Mouse (Mus musculus) limb, embryonic 10.5 days (tissue): Measurements from ENCODE around the gene Dnajb2. TPM values are rescaled to one million over a fixed set of nuclear protein-coding genes. Genes with fewer than 3 reads are reported as not detected.

Experiments used
- DNase-seq: peaks from one replicate; pipeline ENCODE4 v3.0.0-alpha.2; 2017; ENCODE audit warnings: low spot score
- H3K27ac ChIP-seq: fragments of 300-500 bp; sonication (generic); 2 replicates; pipeline ENCODE4 v1.5.1; 2016; ENCODE audit warnings: mild to moderate bottlenecking
- H3K27me3 ChIP-seq: fragments of 300-500 bp; sonication (generic); 2 replicates; pipeline ENCODE4 v1.6.1; 2016; ENCODE audit warnings: low read depth, mild to moderate bottlenecking; ENCODE audit not compliant: poor library complexity, severe bottlenecking
- H3K36me3 ChIP-seq: fragments of 300-500 bp; sonication (generic); 2 replicates; pipeline ENCODE4 v1.6.1; 2016; ENCODE audit warnings: mild to moderate bottlenecking, moderate library complexity
- H3K4me1 ChIP-seq: fragments of 300-500 bp; sonication (generic); 2 replicates; pipeline ENCODE4 v1.6.1; 2016
- H3K4me3 ChIP-seq: fragments of 300-500 bp; sonication (generic); 2 replicates; pipeline ENCODE4 v1.5.1; 2016; ENCODE audit warnings: mild to moderate bottlenecking, moderate library complexity
- H3K9me3 ChIP-seq: fragments of 300-500 bp; sonication (generic); replicated peaks from 2 replicates; pipeline ENCODE4 v1.6.1; 2016; ENCODE audit warnings: mild to moderate bottlenecking
- WGBS: fragments of 180-500 bp; shearing (Covaris S2); methylation state at CpG from one replicate; pipeline ENCODE4 v1.1.7; 2016; 5-methylcytosine and 5-hydroxymethylcytosine counted together
- polyA plus RNA-seq: library from polyadenylated mRNA; unstranded; fragments of >200 nt; fragmentation: Nextera tagmentation; extraction: Ambion mirVana; gene quantifications from 2 replicates; pipeline ENCODE4 v1.2.1, GENCODE M21; 2016

Gene Dnajb2
- 23.8 and 29.9 TPM in 2 replicates for polyA plus RNA-seq

DNA sequence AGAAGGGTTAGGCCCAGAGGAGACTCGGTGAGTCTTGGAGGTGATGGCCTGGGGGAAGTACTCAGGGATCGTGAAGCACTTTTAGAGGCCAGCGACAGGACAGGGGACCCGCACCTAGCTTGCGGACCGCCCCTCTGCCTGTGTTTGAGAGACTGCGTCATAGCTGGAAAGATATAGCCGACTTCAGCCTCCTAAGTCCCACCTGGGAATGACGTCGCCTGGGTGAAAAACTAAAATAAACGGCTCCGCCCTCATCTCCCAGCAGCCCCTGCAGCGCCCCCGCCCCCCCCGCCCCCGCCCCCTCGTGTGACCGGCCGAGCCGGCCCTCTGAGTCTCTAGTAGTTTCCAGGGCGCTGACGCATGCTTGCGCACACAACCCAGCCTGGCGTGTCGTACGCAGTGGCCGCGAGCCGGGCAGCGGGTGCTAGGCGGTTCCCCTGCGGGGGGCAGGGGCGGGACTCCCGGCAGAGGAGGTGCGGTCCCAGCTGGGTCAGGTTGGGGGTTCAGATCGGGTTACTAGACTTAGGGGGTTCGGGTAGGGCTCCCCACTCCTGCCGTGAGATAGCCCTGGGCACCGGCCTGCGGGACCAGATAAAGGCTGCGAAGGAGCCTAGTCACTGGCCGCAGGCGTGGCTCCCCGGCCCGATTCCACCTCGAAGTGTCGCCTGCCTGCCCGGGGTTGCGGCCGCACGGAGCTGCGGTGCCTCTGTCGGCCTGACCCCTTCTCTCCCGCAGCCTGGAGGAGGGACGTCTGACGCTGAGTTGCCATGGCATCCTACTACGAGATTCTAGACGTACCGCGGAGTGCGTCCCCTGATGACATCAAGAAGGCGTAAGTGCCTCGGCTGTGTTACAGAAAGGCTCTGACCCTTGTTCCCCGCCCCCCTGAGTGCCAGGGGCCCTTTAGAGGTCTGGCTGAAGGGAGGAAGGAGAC lies at the start of gene Dnajb2:
Dnajb2 (plus strand) TSS at position 290 of the 934 bp plus-strand sequence.
- peak; percentile 85 for DNase-seq
- no peaks in the 10 kb centered on the region for H3K9me3 ChIP-seq
- whole genome bisulfite sequencing = under 1% methylated on average over 64 of the region's 64 CpGs
- peaks cover 8% of the 10 kb centered on the region for H3K36me3 ChIP-seq
- H3K27me3 ChIP-seq = no peaks in the 10 kb centered on the region
- peak within 1 kb of the TSS; percentile 90 for H3K27ac ChIP-seq
- peak within 1 kb of the TSS; percentile 86 for H3K4me3 ChIP-seq
- peaks cover 26% of the 10 kb centered on the region for H3K4me1 ChIP-seq

DNA sequence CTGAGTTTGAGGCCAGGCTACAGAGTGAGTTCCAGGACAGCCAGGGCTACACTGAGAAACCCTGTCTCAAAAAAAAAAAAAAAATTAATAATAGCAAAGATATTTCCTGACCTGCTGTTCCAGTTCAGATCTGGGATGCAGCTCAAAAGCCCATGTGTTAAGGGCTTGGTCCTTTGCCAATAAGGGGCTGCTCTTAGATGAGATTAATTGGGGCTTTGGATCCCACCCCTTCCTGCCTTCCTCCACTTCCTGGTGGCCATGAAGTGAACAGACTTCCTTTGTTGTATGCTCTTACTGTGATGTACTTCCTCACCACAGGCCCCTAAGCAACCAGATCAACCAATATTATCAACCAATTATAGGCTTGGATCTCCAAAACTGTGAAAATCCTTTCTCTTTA lies 49.1 kb upstream of the Dnajb2 start:
- H3K27me3 ChIP-seq = no peaks in the 10 kb centered on the region
- peaks cover 9% of the 10 kb centered on the region for H3K4me1 ChIP-seq
- no peak overlapping the region for H3K27ac ChIP-seq
- H3K36me3 ChIP-seq = peaks cover 55% of the 10 kb centered on the region
- no peaks in the 10 kb centered on the region for H3K9me3 ChIP-seq
- no peak overlapping the region for H3K4me3 ChIP-seq
- DNase-seq = no peak

DNA sequence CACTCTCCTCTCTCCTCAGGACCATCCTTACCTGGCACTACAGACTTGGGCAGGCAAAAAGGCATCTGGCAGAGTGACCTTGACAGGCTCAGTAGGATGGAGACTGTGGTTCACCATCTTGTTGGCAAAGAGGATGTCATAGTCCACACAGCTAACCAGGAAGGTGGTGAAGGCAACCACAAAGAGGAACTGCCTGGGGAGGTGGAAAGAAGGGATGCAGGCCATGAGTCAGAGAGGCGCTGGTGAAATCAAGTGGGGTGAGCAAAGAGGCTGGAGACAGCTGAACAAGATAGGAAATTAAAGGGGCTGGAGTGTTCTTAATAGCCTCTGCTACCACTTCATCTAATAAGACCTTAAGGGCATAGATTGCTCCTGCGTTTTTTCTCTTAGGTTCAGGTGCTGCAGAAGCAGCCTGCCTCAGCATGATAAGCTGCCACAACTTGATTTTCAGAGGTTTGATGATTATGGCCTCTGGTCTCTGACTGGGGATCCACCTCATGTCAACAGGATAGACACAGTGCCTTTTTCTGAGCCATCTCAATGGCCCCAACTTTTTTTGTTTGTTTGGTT lies 48.2 kb upstream of the Dnajb2 start:
- 94% methylated on average over 2 of the region's 2 CpGs for WGBS
- no peak overlapping the region for H3K4me3 ChIP-seq
- no peak overlapping the region for H3K27ac ChIP-seq
- H3K27me3 ChIP-seq = no peaks in the 10 kb centered on the region
- DNase-seq = no peak
- peaks cover 47% of the 10 kb centered on the region for H3K36me3 ChIP-seq
- no peaks in the 10 kb centered on the region for H3K9me3 ChIP-seq
- H3K4me1 ChIP-seq = peaks cover 13% of the 10 kb centered on the region

DNA sequence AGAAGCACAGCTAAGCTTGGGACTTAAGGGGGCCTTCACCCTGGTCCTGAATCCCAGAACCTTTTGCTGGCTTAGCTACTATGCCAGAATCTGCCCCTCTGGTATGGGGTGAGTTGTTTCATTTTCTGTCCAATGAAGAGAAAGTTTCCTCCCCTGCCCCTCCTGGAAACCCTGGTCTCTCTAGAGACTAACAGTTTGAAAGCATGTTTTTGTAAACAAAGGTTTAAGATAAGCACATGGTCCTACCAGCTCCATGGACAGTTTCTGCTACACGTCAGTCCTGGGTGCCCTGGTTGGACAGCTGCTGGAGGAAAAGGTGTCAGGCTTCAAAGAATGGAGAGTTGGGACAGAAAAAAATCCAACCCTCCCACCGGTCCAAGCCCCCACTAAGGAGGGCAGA lies 45.6 kb upstream of the Dnajb2 start:
- H3K4me3 ChIP-seq = peak overlapping the region; percentile 79; the same call in 1 of the 2 replicates
- DNase-seq = no peak
- WGBS = 49% methylated on average over 2 of the region's 2 CpGs
- H3K9me3 ChIP-seq = no peaks in the 10 kb centered on the region
- peaks cover 35% of the 10 kb centered on the region for H3K36me3 ChIP-seq
- H3K27ac ChIP-seq = no peak overlapping the region
- no peaks in the 10 kb centered on the region for H3K27me3 ChIP-seq
- peaks cover 19% of the 10 kb centered on the region for H3K4me1 ChIP-seq

DNA sequence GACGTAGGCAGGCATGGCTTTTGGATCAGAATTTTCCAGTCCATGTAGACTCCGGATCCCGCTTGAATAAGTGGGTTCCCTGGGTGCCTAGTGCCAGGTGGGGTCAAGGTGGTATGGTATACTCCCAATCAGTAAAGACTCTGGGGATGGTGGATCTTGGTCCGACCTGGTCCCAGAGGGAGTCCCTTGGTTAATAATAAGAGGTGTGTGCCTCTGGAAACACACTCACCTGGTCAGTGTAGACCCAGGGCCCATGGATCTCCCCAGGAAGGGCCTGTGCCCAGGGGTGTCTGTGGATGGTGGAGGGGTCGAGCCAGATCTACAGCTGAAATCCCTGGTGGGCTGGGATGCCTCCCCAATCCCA lies 45.0 kb upstream of the Dnajb2 start:
- Histone ChIP-seq H3K27me3 (no peaks in the 10 kb centered on the region), H3K4me3 (peak overlapping the region; percentile 79), H3K36me3 (peaks cover 35% of the 10 kb centered on the region), H3K9me3 (no peaks in the 10 kb centered on the region), H3K4me1 (peaks cover 19% of the 10 kb centered on the region), H3K27ac (peak overlapping the region; percentile 85)
- whole genome bisulfite sequencing = 43% methylated on average over 5 of the region's 5 CpGs
- no peak for DNase-seq

DNA sequence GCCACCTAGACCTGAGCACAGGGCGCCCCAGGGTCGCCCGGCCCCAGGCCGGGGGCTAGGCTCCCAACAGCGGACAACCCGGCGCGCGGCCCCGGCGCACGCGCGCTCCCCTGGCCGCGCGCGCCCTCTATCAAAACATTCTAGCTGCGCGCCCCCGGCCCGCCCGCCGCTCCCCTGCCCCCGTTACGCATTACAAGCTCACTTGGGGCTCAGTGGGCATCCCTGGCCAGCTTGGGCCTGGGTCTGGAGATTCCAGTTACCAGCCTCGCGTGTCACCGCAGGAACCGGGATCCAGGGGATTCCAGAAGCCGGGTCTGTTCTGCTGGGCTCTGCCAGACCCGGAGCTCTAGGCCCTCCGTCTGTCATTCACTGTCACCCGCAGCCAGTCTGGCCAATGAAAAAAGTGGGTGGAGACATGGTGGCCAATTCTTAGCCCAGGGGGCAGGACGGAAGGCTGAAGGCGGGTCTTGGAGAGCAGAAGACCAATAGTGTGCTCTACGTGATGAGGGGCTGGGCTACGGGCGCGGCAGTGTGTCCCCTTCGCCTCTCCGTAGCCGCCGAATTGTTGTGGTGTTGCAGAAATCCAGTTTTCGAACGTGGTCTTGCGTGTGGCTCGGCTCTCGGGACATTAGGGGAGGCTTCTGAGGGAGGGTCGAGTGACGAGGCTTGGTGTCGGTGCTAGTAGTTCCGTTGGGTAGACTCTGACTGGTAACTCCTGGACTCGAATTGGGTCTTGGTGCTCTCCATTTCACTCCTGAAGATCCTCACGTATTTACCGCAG lies 44.4 kb upstream of the Dnajb2 start, which contains the start of the genes Ankzf1 and Atg9a:
Ankzf1 (plus strand) TSS at position 530 of the 781 bp plus-strand sequence.
Atg9a (minus strand) TSS at position 575 of the 781 bp plus-strand sequence.
- peak; percentile 89 for DNase-seq
- Histone ChIP-seq H3K27me3 (no peaks in the 10 kb centered on the region), H3K9me3 (no peaks in the 10 kb centered on the region), H3K27ac (peak within 1 kb of the TSS; percentile 85), H3K4me3 (peak within 1 kb of the TSS; percentile 79), H3K4me1 (peaks cover 19% of the 10 kb centered on the region), H3K36me3 (peaks cover 35% of the 10 kb centered on the region)
- WGBS = under 1% methylated on average over 56 of the region's 56 CpGs

DNA sequence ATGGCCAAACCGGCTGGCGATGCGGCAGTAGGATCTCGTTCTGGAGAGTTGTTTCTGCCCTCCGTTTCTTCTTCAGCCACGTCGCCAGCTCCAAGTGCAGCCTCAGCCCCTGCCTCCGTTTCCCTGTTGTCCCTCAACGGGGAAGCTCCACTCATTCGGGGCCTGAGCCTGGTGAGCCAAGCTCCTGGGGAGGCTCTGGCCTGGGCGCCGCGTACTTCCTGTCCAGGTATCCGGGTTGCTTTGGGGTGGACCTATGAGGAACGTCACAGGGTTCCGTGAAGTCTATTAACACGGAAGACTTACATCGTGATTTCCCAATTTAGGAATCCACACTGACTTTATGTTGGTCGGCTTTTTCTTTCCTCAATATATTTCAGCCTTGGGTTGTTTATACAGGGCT lies 43.8 kb upstream of the Dnajb2 start:
- under 1% methylated on average over 19 of the region's 19 CpGs for WGBS
- peak overlapping the region; percentile 79 for H3K4me3 ChIP-seq
- peaks cover 35% of the 10 kb centered on the region for H3K36me3 ChIP-seq
- no peak for DNase-seq
- H3K9me3 ChIP-seq = no peaks in the 10 kb centered on the region
- peaks cover 19% of the 10 kb centered on the region for H3K4me1 ChIP-seq
- H3K27me3 ChIP-seq = no peaks in the 10 kb centered on the region
- peak overlapping the region; percentile 85 for H3K27ac ChIP-seq

DNA sequence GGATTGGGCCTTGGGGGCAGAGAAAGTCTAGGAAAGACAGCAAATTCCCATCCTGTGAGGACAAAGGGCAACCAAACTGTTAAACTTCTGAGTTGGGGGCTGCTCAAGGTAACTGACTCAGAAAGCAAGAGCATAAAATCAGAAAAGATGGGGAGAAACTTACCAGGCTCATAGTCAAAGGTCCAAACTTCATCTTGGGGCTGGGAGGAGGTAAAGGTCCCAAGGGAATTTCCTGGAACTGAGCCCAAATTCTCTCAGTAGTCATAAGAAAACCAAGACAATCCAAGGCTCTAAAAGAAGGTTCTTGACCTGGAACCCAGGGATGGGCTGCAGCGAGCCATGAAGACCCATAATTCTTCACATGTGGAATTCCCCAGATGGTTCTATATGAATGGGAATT lies 35.0 kb upstream of the Dnajb2 start:
- no peaks in the 10 kb centered on the region for H3K9me3 ChIP-seq
- H3K27ac ChIP-seq = no peak overlapping the region
- no peak for DNase-seq
- H3K36me3 ChIP-seq = peaks cover 39% of the 10 kb centered on the region
- H3K4me3 ChIP-seq = no peak overlapping the region
- WGBS = 91% methylated on average over 1 of the region's 1 CpGs
- no peaks in the 10 kb centered on the region for H3K27me3 ChIP-seq
- H3K4me1 ChIP-seq = no peaks in the 10 kb centered on the region

DNA sequence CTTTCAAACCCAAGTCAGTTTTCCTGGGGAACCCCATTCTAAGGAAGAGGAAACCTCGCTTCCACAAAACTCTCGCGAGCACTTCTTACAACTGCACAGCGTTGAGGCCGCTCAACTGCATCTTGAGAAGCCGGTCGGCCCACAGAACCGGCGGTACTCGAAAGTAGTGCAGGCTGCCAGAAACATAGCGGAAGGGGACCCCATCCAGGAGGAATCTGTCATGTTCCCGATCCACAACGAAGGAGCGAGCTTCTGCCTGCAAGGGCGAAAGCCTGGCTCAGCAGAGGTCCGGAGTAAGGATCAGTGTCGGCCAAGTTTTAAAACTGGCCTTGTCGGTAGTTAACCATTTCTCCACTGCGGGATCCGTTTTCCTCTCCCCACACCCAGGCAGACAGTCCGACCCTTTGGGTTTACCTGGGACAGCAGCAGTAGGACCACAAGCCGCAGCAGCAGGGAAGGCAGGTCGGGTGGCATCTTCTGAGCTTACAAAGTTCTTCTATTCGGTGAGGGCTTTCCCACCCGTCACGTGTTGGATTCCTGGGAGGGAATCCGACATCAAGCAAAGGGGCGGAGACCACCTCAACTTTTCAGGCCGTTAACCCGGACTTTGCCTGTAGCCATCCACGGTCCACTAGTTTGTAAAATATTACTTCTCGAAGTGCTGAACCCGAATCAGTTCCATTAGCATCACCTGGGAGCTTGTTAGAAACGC lies 27.1 kb upstream of the Dnajb2 start:
- H3K4me3 ChIP-seq = peak overlapping the region; percentile 79
- DNase-seq = peak; percentile 50
- peaks cover 6% of the 10 kb centered on the region; the same call in 1 of the 2 replicates for H3K27me3 ChIP-seq
- H3K27ac ChIP-seq = peak overlapping the region; percentile 70
- 15% methylated on average over 34 of the region's 34 CpGs for WGBS
- no peaks in the 10 kb centered on the region for H3K9me3 ChIP-seq
- H3K4me1 ChIP-seq = peaks cover 51% of the 10 kb centered on the region
- peaks cover 26% of the 10 kb centered on the region for H3K36me3 ChIP-seq

DNA sequence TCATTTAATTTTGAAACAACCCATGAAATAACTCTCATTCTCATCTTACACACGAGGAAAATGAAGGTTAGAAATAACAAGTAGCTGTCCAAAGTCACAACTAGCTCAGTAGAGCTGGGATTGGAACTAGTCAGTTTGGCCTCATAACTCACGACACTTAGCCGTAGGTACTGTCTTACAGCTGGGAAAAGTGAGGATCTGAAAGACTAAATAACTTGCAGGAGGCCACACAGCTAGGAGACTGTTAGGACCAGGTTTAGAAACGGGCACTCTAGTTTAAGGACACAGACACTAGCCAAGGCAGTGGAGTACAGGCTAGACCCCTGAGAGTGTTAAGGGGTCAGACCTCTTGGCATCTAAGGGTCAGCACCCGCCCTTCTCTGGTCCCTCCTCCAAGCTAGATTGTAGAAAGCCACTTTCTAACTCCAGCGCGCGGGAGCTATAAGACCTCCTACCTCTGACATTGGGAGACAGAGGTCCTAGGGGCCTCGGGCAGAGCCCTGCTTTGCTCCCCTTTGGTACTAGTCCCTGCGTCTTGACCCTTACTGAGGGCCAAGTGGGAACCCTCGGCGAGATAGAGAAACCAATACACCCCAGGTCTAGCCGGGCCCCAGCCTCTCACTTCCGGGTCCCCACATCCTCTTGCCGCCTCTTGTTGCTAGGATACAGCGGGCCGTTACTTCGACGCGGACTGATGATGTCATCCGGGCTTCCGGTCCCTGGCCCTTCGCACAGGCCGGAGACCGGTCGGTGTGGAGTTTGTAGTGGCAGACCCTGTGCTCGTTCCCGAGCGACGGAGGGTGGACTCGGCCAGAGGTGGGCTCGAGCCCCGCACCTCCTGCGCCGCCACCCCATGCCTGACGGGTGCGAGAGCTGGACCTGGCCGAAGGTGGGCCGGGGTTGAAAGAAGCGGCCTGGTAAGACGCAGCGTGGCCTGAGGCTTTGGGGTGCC lies 25.8 kb upstream of the Dnajb2 start, which contains the start of the genes Glb1l and Stk16:
Glb1l (minus strand) TSS at position 678 of the 952 bp plus-strand sequence.
Stk16 (plus strand) TSS at position 703 of the 952 bp plus-strand sequence.
- Histone ChIP-seq H3K27me3 (peaks cover 6% of the 10 kb centered on the region; the same call in 1 of the 2 replicates), H3K4me3 (peak within 1 kb of the TSS; percentile 79), H3K4me1 (peaks cover 51% of the 10 kb centered on the region), H3K36me3 (peaks cover 39% of the 10 kb centered on the region), H3K9me3 (no peaks in the 10 kb centered on the region), H3K27ac (peak within 1 kb of the TSS; percentile 87)
- WGBS = 6% methylated on average over 42 of the region's 42 CpGs
- DNase-seq = peak; percentile 99

DNA sequence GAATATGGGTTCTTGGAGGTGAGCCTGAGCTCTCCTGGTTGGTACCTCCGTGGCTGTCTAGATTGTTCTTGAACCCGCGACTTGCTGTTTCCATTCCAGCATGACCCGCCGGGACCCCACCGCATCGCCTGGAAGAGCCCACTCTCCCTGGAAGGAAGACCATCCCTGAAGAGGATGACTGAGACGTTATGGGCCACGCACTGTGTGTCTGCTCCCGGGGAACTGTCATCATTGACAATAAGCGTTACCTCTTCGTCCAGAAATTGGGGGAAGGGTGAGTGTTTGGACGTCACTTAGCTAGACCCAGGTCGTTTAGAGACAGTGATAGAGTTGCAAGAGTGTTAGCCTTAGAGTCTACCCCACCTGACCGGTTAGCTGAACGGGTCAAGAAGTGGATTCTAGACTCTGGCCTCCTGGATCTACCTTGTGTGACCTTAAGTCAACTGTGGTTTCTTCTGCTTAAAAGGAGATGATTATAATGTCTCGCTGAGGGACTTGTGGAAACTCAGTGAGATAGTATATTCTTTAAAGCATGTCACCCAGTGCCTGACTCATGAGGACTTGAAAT lies 25.0 kb upstream of the Dnajb2 start:
- H3K4me1 ChIP-seq = peaks cover 51% of the 10 kb centered on the region
- peaks cover 44% of the 10 kb centered on the region for H3K36me3 ChIP-seq
- peak overlapping the region; percentile 87 for H3K27ac ChIP-seq
- H3K27me3 ChIP-seq = peaks cover 14% of the 10 kb centered on the region
- WGBS = 17% methylated on average over 17 of the region's 17 CpGs
- no peaks in the 10 kb centered on the region for H3K9me3 ChIP-seq
- no peak for DNase-seq
- peak overlapping the region; percentile 79 for H3K4me3 ChIP-seq
